Mouse (Mus musculus) c-Kit-positive CD71-negative TER-119-negative erythroid progenitor cells, embryonic 14.5 days (primary cell): ENCODE data around the gene Dpp6.

ENCODE experiments used
- DNase-seq: peaks from one replicate; pipeline ENCODE4 v3.0.0-alpha.2; 2013; ENCODE audit warnings: low read depth

Dpp6 gene

DNA sequence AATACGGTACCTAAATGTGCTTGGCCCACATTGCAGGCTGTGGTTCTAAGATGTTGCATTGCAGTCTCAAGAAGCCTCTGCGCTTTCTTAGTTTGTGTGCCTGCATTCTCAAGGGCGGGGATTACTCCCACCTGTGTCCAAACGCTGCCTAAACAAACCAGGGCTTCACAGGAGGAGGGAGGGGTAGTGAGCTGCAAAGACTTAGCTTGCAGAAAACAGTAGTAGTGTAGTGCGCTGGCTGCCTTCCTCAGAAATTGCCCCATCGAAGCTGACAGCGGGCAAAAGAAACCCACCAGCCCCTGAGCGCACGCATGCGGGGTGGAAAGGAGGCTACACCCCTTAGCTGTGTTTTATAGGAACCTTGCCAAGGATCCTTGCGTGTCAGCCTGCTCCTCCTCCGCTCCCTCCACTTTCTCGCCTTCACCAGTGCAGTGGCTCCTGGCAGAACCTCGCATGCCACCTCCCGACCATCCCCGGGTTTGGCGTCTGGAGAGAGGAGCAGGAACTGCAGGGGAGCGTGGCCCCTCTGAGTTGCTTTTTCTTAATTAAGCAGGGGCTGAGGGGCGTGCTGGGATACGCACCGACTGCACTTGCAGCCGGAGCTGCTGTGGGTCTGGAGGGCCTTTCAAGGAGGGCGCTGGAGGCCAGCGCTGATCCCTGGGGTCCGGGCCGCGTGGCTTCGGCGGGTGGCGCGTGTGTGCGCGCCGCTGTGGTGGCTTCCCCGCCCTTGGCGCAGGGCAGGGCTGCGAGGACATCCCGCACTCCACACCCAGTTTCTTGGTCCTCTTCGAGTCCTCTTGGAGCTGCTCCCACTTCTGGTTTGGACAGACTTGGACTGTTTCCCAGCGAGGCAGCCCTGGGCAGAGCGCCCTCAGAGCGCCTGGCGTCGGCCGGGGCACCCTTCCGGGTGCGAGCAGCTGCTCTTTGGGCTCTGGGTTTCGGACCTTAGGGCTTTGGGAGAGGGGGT is at the start of gene Dpp6:
TSS of gene Dpp6 (plus strand) at position 229 of the 967 bp plus-strand sequence.
- no peak for DNase-seq

DNA sequence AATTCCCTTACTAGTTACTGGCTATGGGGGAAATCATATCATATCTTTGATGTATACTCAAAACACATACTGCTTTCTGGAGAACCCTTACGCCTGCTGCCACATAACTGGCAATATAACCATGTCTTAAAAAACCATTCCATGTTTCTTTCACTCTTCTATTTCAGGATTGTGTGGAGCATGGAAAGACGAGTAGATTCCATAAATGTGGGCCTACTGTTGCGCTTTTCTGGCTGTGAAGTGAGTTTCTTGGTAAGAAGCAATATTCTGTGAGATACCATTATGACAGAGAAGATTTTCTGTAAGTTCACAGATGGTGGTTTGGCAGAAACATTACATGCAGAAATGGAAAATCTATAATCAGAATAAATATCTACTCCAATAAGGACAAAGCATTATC is 33.0 kb upstream of the Dpp6 start:
- DNase-seq = no peak

DNA sequence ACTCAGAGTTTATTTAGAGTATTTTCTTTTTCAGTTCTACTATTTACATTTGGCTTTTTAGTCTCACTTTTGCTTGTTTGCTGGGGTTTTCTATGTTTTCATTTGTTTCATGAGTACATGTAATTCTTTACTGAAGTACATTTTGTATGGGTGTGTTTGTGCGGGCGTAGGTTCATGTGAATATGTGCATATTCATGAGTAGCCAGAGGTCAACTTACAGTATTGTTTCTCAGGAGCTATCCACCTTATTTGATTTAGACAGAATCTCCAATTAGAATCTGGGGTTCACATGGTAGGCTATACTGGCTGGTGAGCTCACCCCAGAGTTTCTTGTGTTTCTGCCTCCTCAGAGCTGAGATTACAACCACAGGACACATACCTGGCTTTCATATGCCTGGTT is 21.5 kb upstream of the Dpp6 start:
- no peak for DNase-seq

DNA sequence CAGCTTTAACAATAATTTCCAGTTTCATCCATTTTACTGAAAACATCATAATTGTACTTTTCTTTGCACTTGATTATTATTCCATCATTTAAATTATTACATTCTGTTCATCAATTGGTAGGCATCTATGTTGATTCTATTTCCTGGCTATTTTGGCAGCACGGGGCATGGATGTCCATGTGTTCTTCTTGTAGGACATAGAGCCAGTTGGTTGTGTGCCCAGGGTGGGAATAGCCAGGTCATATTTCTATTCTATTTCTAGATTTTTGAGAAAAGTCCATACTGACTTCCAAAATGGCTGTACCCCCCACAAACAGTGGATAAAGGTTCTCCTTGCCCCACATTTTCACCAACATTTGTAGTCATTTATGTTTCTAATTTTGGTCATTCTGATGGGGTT is 19.0 kb downstream of the Dpp6 start:
- no peak for DNase-seq

DNA sequence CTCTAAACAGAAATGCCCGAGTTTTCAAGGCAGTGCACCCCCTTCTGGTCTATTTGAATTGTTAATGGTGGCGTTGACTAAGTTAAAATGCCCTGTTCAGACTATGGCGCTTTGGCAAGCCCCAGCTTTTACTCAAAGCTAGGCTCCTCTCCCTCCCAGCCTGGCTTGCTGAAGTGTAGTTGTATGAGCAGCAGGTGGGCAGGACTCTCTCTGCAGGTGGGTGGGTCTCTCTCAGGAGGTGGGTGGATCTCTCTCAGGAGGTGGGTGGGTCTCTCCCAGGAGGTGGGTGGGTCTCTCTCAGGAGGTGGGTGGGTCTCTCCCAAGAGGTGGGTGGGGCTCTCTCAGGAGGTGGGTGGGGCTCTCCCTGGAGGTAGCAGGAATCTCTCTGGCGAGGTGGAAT is 24.1 kb downstream of the Dpp6 start:
- DNase-seq = no peak

DNA sequence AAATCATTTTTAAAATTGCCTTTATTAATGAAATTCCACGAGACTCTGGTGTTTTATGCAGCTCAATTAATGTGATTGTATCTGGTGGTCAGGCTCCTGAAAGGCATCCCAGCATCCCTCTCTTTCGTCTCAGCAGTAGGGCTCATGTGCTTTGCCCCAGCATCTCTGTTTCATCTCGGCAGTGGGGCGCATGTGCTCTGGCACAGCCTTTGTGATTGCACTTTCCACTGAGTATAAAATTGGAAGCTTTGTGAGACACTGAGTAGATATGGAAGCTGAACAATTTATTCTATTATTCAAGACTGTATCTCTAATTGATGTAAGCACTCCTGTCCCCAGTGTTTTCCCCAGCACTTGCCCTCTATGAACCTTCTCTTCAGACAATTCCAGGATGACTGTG is 37.7 kb downstream of the Dpp6 start:
- no peak for DNase-seq

DNA sequence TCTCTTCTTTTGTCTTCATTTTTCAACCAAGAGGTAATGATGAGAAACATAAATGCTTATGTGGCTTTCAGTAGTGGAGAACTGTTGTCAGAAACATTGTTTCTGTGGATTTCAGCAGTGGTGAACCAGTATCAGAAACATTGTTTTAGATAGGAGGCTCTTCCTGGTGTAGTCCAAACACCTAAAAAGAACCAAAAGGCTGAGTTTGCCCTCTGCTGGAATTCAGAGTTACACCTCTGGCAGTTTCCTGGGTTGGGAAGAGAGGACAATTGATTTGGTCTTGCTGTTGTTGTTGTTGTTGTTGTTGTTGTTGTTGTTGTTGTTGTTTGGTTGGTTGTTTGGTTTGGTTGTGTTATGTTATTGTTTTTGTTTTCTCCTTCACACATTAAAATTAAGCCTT is 58.4 kb downstream of the Dpp6 start:
- DNase-seq = no peak

DNA sequence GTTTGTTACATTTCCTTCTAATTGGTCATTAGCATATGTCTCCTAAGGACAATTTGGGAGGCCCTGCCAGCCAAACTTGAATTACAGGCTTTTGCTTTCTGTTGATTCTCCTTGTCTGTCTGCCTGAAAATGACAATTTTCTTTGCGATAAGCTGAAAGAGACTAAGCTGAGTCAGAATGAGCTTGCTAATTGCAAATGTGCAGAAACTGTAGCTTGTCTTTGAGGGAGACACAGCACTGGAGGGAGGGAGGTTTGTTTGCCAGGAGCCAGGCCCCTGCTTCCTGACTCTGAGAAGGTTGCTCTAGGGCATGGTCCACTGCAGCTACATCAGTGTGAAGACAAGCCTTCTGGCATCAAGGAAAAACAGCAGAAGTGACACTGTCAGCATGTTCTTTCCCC is 70.5 kb downstream of the Dpp6 start:
- no peak for DNase-seq

DNA sequence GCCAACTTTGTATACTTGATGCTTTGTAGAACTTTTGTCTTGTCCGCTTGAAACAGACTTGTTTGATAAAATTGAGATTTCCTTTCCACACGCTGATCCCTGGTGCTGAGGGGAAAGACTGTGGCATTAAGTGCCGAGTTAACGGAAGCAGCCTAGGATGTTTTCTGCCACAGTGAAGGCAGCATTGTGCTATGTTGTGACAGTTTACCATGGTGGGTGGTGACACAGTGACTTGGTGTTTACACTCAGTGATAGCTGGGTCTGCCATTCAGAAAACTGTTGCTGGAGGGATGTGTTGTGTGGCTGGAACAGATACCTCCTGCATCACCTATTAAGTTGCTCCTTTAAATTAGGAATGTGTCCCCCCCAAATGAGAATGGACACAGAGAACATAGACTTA is 71.1 kb downstream of the Dpp6 start:
- DNase-seq = no peak

DNA sequence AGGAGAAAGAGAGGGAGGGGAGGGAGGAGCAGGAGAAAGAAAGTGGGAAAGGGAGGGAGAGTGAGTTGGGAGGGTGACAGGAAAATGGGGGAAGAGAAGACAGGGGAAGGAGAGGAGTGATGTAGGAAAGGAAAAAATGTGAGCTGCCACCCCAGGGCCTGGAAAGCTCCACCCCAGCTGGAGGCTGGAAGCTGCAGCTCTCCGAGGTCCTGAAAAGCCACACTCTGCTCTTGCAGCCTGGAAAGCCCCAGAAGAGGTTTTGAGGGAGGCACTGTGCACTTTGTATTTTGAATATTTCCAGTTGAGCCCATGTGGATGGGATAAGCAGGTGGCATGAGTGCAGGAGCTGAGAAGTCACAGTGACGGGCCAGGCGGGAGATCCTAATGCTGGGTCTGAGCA is 77.3 kb downstream of the Dpp6 start:
- DNase-seq = no peak

DNA sequence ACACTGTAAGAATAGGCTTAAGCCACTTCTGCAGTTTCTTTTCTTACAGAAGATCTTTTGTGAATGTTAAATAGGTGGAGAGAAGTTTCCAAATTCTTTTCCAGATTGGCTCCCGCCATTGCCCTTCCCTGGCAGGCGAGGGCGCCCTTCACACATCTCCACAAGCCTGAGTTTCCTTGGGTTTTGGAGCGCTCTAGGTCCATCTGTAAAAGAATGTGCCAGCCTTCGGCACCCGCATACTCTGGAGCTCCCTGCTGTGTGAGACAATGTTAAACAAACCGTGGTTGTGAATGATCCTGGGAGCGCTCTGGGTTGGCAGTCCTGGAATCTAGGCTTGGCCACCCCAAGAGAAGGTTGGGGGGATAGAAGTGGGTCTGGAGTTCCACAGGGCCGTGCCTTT is 86.8 kb downstream of the Dpp6 start:
- DNase-seq = no peak

DNA sequence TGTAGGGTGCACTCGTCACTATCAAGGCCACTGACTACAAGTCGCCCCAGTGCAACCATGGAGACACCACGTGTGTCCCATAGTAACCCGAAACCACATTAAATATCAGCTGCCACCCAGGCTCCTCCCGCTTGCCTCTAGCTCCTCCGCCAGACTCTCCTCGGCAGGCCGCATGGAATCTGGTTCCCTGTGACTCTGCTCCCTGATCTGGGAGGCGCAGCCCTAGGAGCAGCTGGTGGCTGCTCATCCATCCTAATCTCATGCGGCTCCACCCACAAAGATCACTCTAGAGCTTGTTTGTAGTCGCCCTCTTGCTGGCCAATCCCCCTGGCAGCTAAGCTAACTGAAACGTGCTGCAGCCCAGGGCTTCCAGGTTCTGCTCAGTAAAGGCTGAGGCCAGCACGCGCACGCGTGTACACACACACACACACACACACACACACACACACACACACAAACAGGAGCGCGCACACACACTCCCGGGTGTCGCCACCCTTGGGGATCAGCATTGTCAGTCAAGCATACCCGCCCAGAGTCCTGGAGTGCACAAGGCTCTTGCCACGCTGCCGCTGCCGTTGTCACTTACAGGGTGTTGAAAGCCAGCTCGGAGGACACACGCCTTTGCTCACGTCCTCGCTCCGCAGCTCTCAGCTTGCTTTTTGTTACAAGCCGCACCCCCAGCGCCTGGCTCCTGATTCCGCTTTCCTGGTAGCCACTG is 87.5 kb downstream of the Dpp6 start:
- DNase-seq = no peak

DNA sequence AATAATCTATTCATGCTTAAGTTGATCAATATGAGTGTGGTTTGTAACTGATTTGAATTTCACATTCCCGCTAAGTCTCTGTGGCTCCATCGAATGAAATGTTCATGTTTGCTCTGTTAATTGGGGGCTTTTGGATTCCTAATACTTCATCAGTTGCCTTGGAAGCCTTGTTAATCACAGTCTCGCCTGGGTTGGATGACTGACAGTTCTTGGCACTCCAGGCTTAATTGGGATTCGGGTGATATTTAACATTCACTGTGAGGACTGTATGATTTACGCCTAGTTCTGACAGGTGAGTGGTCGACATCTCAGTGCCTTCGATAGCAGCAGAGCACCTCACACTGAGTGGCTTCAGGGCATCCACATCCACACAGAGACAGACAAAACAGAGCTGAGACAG is 90.1 kb downstream of the Dpp6 start:
- DNase-seq = no peak

DNA sequence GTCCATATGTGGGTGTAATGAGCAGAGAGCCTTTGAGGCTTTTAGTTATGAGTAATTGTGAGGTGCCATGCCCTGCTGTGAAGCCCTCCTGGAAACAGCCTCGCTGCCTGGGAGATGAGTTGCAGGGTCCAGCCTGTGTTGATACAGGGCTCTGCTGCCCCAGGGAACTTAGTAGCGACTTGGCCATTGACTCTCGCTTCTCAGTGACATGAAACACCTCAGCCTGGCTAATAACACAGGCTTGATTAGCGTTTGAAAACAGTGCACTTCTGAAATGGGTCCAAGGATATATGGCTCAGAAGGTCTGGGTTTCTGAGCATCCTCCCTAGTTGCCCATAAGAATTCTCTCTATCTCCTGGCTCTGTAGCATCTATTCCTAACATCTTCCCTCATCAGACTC is 91.6 kb downstream of the Dpp6 start:
- no peak for DNase-seq

DNA sequence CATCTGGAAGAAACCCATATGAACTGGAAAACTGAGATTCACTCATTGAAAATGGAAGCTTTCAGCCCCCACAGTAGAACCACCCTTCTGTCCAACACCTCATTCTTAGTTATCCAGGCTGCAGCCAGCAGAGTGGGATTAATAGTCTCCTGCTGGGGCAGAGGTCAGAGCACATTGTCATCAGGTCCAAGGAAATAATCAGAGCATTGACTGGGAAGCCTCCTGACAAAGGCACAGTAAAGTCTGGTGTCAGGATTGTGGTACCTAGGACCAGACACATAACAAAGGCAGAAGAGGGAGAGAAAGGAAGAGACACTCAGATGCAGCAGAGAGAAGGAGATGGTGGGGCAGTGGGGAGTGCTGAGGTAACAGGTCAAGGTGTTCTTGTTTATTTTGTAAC is 93.3 kb downstream of the Dpp6 start:
- no peak for DNase-seq

DNA sequence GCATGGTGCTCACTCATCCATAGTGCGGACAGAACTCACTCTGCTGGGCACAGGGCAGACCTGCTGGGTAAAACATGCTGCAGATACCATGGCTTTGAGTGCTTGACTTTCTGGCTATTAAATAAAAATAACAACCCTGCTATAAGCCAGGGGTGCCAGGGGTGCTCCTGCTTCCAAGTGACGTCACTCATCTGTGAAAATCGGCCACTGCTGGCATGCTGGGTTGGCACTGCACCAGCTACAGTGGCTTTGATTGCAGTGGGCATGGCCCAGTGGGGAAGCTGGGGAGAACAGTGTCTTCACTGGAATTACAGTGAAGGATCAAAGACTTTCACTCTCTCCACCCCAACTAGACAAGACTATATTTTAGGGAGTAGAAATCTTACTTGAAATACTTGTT is 95.0 kb downstream of the Dpp6 start:
- DNase-seq = no peak

DNA sequence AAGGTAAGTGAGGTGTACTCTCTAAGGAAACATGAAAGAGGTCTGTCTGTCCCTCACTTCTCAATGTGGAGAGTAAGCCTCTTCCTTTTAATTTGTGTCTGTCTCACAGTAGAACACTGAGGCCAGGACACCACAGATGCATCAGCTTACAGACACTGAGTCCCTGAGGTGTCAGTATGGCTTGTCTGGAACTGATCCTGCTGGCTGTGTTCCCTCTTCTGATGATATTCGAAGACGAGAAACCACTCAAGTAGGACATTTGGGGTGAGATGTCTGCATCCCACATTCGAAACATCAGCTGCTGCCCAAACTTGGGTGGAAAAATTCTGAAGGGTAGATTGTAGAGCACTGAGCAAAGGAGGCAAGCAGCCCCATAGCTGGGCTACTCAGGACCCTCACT is 101.8 kb downstream of the Dpp6 start:
- DNase-seq = no peak

DNA sequence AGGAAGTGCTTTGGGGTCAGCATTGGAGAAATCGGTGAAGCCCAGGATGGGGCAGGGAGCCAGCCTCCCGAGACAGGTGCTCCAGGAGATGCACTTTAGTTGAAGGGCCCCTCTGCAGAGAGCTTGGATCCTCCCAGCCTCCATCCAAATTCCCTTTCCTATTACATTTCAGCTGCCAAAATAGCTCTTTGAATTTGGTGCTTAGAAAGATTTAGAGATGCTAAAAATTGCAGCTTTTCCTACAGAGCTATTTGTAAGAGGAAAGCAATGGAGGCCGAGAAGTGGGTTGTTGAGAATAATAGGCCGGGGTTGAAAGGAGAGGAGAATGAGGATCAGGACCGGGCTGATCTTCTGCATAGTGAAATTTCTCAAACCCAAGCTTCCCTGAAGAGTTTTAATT is 107.5 kb downstream of the Dpp6 start:
- DNase-seq = no peak

DNA sequence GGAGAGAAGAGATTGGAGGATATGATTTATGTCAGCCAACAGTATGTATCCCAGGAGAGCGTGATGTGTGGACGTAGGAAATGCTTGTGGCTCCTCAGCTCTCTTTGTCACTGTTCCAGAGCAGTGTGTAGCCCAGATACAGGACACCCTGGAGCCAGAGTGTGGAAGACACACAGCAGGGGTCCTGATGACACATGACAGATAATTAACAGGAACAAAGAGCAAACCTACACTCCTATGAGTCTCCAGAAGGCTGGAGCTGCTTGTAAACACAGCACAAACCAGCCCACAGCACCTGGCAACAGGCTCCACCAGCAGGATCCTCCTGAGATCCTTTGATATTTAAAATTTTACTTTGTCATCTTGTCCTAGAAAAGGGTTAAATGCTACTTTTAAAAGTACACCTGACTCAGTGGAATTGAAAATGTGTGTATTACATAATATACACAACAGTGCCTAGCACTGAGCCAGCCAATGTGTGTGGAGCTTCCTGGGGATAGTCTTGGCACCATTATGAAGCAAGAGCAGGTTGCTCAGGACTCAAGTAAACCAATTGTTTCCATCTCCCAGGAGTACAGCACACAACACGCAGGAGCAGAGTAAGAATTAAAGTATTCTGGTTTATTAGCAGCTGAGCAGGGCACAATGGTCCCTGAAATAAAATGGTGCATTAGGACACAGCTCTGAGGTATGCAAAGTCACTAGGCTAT is 115.6 kb downstream of the Dpp6 start:
- DNase-seq = no peak

DNA sequence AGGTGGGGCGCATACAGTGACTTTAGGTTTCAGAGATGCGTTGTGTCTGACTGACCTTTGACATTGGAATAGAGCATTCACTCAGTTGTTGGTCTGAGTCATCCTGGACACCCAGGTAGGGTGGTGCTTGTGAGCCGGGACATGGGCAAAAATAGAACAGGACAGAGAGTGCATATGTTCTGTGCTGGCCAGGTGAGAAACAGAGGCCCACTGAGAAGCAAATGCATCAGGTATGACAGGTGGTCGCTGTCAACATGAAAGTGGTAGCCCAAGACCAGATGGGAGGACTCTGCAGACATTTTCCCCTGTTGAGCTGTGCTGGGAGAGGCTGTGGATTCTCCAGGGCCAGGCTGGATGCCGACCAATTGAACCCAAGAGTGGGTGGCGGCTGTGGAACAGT is 117.9 kb downstream of the Dpp6 start:
- DNase-seq = no peak

DNA sequence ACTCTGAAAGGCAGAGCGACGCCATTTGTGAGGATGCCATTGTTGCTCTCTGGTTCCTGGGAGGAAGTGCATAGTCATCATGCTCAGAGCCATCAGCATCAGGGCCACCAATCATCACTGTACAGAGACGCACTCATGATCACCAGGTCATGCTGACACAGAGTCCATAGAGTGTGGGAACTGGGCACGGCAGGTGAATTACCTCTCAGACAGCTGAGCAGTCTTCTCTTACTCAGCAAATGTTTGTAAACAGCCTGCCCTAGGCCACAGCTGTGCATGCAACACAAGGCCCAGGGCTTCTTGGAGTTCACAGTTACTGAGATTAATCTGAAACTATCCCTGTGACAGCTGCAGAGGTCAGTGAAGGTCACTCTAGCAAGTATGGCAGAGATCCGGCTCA is 124.5 kb downstream of the Dpp6 start:
- no peak for DNase-seq

DNA sequence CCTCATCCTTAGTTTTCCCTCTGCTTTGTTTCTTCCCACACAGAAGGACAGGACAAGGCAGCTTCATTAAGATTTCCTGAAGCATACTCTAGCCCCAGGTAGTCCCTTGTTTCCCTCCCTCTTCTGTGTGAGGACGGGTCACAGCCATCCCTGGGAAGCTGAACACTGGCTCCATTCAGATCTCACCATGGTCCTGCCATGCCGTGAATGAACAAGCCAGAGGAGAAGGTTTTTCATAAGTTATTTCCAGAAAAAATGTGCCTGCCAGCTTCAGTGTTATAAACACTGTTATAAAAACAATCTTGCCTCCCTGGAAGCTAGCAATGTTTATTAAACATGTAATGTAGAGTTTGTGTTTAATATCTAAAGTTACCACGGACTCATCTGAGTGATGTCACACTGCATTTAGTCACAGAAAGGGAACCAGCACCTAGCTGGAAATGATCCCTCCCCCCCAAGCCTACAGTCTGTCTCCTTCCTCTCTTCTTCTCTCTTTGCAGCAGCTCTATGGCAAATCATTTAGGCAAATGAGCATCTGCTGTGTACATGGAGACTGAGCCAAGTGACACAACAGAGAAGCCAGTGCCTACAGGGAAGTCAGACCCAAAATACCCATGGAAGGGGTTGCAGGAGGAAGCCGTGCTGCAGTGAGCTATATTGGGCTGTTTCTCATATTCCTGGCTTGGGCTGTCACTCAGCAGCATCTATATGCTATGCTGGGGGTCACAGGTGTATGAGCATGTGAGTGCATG is 128.3 kb downstream of the Dpp6 start:
- DNase-seq = no peak
